Mouse (Mus musculus): Measurements from ENCODE around the gene Trak1.

The Trak1 gene

GRCm38 (mm10) chr9:121477305-121477911 lies 180.1 kb downstream of the Trak1 start:
- DNase-seq (ENCODE audit: low read depth, low spot score): peak; percentile 74

- DNase-seq (ENCODE audit: low read depth, low spot score): peak; percentile 85
These were observed 182.2 kb downstream of the Trak1 start for GRCm38 (mm10) chr9:121479453-121479852.

GRCm38 (mm10) chr9:121487216-121487615 lies 189.9 kb downstream of the Trak1 start:
- no peak for DNase-seq (ENCODE audit: low read depth, low spot score)

- DNase-seq (ENCODE audit: low read depth, low spot score): no peak
These were observed 194.4 kb downstream of the Trak1 start for GRCm38 (mm10) chr9:121491592-121492240.

- peak; percentile 25 for DNase-seq (ENCODE audit: low read depth, low spot score)
These were observed 196.9 kb downstream of the Trak1 start for GRCm38 (mm10) chr9:121494006-121494767.

- DNase-seq (ENCODE audit: low read depth, low spot score): no peak
These were observed 198.2 kb downstream of the Trak1 start, which contains the start of gene Cck for GRCm38 (mm10) chr9:121495529-121495928. Cck (minus strand) TSS chr9:121495694.

GRCm38 (mm10) chr9:121496102-121496501 lies 198.8 kb downstream of the Trak1 start:
- no peak for DNase-seq (ENCODE audit: low read depth, low spot score)

GRCm38 (mm10) chr9:121505346-121505745 lies 208.0 kb downstream of the Trak1 start:
- DNase-seq (ENCODE audit: low read depth, low spot score): no peak

- no peak for DNase-seq (ENCODE audit: low read depth, low spot score)
These were observed 209.3 kb downstream of the Trak1 start for GRCm38 (mm10) chr9:121506478-121507180.

- DNase-seq (ENCODE audit: low read depth, low spot score): no peak
These were observed 214.6 kb downstream of the Trak1 start for GRCm38 (mm10) chr9:121511911-121512310.

- no peak for DNase-seq (ENCODE audit: low read depth, low spot score)
These were observed 217.2 kb downstream of the Trak1 start for GRCm38 (mm10) chr9:121514462-121514861.

- DNase-seq (ENCODE audit: low read depth, low spot score): no peak
These were observed 222.7 kb downstream of the Trak1 start for GRCm38 (mm10) chr9:121520047-121520446.
